Mouse (Mus musculus) megakaryocyte-erythroid progenitor cell, adult 5-6 weeks (primary cell): ENCODE measurements around the gene Pip4p1. TPM values are rescaled to one million over a fixed set of nuclear protein-coding genes. Genes with fewer than 3 reads are reported as not detected.
"Not testable (repeated sequence)": the region's sequence is repeated elsewhere in the genome, so short reads cannot be mapped to it uniquely, and the experiment has no call there.

Experiments
- ATAC-seq: replicated peaks from 2 replicates; pipeline ENCODE4 v1.8.0; 2016; ENCODE audit warnings: mild to moderate bottlenecking, inconsistent platforms; ENCODE audit not compliant: severe bottlenecking, poor library complexity, low FRiP score, low TSS enrichment
- total RNA-seq, 2 experiments: library from RNA; stranded (forward) in 1 of 2; stranded (reverse) in 1 of 2; fragments of 200-1000, 215-1000 nt in 1 of 2; fragments of >200 nt in 1 of 2; fragmentation: Nextera tagmentation in 1 of 2; gene quantifications; 2 replicates each; pipeline ENCODE4 v1.2.3; 2014 to 2017

Gene Pip4p1
- total RNA-seq (2014; fragmentation: Nextera tagmentation), result 12.6 and 21.0 TPM in 2 replicates
- 10.9 and 12.6 TPM in 2 replicates for total RNA-seq (2017)

- peak; percentile 96 for ATAC-seq
Observed at GRCm38 (mm10) chr14:50930754-50931492, at the start of gene Pip4p1, which contains the start of gene Pnp. TSS of gene Pip4p1 (minus strand) at chr14:50930856. TSS of gene Pnp (plus strand) at chr14:50931082.

- no peak for ATAC-seq
Observed at GRCm38 (mm10) chr14:50979631-50980030, 49.0 kb upstream of the Pip4p1 start.

GRCm38 (mm10) chr14:50978451-50978850, 47.8 kb upstream of the Pip4p1 start:
- 0 out of 2 replicates have a peak, but pooled peaks have one; percentile 24 for ATAC-seq

- no peak for ATAC-seq
Observed at GRCm38 (mm10) chr14:50976674-50977073, 46.0 kb upstream of the Pip4p1 start.

GRCm38 (mm10) chr14:50975001-50975400, 44.3 kb upstream of the Pip4p1 start:
- 0 out of 2 replicates have a peak, but pooled peaks have one; percentile 19 for ATAC-seq

- no peak for ATAC-seq
Observed at GRCm38 (mm10) chr14:50973700-50974099, 43.0 kb upstream of the Pip4p1 start.

- not testable (repeated sequence) for ATAC-seq
Observed at GRCm38 (mm10) chr14:50973054-50973453, 42.4 kb upstream of the Pip4p1 start.

- ATAC-seq, result no peak
Observed at GRCm38 (mm10) chr14:50970822-50971221, 40.2 kb upstream of the Pip4p1 start.

- 0 out of 2 replicates have a peak, but pooled peaks have one; percentile 32 for ATAC-seq
Observed at GRCm38 (mm10) chr14:50969558-50970544, 39.2 kb upstream of the Pip4p1 start.

- no peak for ATAC-seq
Observed at GRCm38 (mm10) chr14:50969041-50969440, 38.4 kb upstream of the Pip4p1 start.

GRCm38 (mm10) chr14:50968216-50968980, 37.7 kb upstream of the Pip4p1 start:
- ATAC-seq, result no peak

- peak; percentile 39 for ATAC-seq
Observed at GRCm38 (mm10) chr14:50958289-50958995, 27.8 kb upstream of the Pip4p1 start.

- not testable (repeated sequence) for ATAC-seq
Observed at GRCm38 (mm10) chr14:50957146-50957545, 26.5 kb upstream of the Pip4p1 start.

GRCm38 (mm10) chr14:50956724-50957123, 26.1 kb upstream of the Pip4p1 start:
- not testable (repeated sequence) for ATAC-seq

- peak; percentile 83 for ATAC-seq
Observed at GRCm38 (mm10) chr14:50955942-50956508, 25.4 kb upstream of the Pip4p1 start, which contains the start of gene Pnp2. TSS of gene Pnp2 (plus strand) at chr14:50955992.

- no peak for ATAC-seq
Observed at GRCm38 (mm10) chr14:50955487-50955886, 24.8 kb upstream of the Pip4p1 start.

- not testable (repeated sequence) for ATAC-seq
Observed at GRCm38 (mm10) chr14:50945526-50945925, 14.9 kb upstream of the Pip4p1 start.

- not testable (repeated sequence) for ATAC-seq
Observed at GRCm38 (mm10) chr14:50945081-50945480, 14.4 kb upstream of the Pip4p1 start.
